Mouse (Mus musculus): ENCODE data around the gene Fam210b.

Fam210b gene

DNA sequence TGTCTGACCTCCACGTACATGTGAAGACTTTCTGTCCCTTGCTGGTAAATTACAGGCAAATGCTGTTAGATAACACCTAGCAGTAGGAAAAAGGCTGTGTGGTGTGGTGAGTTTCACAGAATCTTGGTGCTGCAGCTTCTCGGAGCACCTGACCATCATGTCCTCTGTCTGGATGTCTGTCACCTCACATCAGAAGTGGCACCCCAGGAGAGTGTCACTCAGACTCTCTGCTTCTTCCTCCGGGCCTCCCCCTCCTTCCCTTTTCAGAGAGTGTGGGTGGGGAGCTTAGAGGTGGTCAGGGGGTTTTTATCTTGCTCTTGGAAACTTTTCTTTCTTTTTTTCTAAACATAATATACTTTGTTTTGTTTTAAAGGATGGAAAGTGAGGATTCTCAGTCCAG, 59.6 kb downstream of the Fam210b start:
- DNase-seq (ENCODE audit: low read depth) = no peak

Measured in 416B (cell line).